Mouse (Mus musculus) kidney, adult 9 months (tissue): ENCODE results near the gene BC030867.

Experiments
- DNase-seq: peaks from one replicate; pipeline ENCODE4 v3.0.0; 2022

BC030867 gene

GRCm38 (mm10) chr11:102294416-102294815 is 45.7 kb downstream of the BC030867 start:
- no peak for DNase-seq

DNA sequence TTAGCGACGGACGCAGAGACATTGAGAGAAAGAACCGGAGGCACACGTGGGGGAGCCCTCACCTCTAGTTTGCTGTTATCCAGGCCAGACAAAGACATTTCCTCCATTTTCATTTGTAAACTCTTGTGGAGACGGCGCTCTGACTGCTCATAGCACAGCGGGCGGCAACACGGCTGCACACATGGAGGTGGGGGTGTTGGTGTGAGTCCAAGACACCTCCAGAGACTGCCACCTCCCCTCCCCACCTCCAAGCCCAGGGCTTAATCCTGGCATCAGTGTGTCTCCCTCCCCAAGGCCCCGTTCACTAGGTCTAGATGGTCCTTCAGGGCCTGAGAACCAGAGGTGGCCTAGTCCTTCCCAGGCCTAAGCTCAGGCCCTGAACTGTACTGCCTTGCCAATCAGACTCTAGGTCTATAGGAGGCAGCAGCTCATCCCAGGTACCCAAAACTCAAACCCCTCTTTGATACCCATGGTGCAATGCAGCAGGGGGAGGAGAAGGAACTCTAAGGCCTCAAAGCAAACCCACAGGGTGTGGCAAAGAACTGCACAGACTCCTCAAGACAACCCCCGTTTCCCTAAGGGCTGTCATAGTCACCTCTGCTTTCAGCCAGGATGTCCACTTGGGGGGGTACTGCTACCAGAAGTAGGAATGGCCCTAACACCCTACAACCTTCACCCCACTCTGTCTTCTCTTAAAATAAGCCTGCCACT is 46.4 kb downstream of the BC030867 start:
- no peak for DNase-seq

GRCm38 (mm10) chr11:102295598-102296471 is 47.2 kb downstream of the BC030867 start:
- DNase-seq, result peak; percentile 51

DNA sequence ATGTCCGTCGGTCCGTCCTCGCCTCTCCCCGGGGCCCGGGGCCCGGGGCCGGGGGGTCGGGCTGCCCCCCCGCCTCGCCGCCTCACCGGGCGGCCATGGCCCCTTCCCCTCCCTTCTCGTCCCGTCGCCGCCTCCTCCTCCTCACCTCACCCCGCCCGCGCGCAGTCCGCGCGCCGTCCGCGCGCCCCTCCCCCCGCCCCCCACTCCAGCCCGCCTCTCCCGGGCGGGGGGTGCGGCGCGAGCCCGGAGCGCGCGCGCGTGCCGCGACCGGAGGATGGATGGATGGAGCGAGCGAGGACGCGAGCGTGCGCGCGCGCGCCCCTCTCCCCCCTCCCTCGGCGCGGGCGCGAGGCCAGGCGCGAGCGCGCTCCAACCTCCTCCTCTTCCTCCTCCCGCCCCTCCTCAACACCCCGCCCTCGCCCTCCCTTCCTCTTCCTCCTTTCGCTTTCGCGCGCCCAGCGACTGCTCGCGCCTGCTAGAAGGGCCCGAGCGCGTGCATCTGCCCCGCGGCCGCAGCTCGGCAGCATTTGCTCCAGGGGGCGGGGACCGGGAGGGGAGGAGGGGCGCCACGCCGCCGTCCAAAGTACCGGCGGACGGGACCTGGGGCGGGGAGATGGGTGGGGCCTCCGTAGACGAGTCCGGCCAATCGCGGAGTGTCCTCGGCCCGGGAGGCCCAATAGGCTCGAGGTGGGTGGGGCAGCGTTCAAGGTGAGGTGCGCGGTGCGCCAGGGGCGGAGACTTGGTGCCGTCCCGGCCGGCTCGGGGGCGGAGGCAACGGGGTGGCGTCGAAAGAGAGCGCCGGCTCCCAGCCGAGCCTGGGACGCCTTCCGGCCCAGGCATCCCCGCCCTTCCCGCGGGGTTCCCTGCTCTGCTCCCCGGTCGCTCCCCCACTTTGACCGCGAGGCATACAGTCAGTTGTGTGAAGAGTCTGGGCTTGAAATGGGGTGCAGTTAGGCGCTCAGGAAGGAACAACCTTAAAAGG is 48.1 kb downstream of the BC030867 start, which contains the start of gene Atxn7l3:
Gene Atxn7l3, minus strand, starts transcription at position 141 of the 982 bp plus-strand sequence.
- peak; percentile 99 for DNase-seq

GRCm38 (mm10) chr11:102297577-102298556 is 49.2 kb downstream of the BC030867 start:
- no peak for DNase-seq

DNA sequence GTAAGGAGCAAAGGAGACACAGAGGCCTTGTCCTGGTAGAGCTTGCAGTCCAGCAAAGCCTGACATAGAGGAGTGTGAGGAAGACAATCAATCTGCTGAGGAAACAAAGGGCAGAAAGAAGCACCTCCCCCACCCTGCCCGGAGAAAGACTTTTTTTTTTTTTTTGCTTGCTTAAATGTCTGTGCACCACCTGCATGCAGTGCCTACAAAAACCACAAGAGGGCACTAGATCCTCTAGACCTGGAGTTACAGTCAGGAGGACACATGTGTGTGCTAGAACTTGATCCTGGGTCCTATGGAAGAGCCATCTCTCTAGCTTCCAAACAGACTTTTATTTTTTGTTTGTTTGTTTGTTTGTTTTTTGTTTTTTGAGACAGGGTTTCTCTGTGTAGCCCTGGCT is 51.2 kb downstream of the BC030867 start:
- peak; percentile 81 for DNase-seq

DNA sequence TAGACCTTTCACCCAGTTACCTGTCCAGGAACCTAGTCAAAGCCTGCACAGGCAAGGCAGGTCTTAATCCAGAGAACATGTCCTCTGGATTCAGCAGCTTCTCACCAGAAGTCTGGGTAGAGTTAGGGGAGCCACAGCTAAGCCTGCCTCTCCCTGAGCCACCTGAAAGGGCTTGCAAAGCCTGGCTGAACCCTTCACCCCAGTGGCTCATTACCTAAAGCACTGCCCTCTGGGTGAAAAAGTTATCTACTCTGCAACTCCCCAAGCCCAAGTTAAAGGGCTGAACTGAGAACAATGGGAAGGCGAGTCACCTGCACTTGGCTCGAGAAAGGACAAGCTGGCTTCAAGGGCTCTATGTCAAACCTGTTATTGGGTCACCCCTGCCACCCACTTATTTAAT is 55.5 kb downstream of the BC030867 start:
- no peak for DNase-seq

- DNase-seq, result no peak
Observed at GRCm38 (mm10) chr11:102305359-102305758, 56.7 kb downstream of the BC030867 start.

DNA sequence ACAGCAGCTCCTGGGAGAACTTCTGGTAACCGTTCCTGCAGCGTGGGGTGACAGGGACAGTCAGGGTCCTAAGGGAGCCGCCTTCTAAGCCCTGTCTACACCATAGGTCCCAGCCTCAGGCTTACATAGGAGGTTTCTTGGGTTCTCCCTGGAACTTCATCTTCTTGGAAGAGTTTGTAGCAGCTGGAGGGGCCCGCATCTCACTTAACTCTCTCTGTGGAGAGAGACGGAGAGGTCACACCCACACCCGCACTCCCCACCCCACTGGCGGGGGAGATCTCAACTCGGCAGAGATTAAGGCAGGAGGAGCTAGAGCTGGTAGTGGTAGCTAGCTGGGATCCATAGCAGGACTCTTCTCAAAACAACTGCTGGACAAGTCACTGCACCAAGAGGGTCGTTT is 59.4 kb downstream of the BC030867 start:
- DNase-seq, result no peak

- DNase-seq, result peak; percentile 97
Observed at GRCm38 (mm10) chr11:102308979-102309378, 60.3 kb downstream of the BC030867 start.

GRCm38 (mm10) chr11:102309821-102310617 is 61.3 kb downstream of the BC030867 start:
- DNase-seq, result no peak

DNA sequence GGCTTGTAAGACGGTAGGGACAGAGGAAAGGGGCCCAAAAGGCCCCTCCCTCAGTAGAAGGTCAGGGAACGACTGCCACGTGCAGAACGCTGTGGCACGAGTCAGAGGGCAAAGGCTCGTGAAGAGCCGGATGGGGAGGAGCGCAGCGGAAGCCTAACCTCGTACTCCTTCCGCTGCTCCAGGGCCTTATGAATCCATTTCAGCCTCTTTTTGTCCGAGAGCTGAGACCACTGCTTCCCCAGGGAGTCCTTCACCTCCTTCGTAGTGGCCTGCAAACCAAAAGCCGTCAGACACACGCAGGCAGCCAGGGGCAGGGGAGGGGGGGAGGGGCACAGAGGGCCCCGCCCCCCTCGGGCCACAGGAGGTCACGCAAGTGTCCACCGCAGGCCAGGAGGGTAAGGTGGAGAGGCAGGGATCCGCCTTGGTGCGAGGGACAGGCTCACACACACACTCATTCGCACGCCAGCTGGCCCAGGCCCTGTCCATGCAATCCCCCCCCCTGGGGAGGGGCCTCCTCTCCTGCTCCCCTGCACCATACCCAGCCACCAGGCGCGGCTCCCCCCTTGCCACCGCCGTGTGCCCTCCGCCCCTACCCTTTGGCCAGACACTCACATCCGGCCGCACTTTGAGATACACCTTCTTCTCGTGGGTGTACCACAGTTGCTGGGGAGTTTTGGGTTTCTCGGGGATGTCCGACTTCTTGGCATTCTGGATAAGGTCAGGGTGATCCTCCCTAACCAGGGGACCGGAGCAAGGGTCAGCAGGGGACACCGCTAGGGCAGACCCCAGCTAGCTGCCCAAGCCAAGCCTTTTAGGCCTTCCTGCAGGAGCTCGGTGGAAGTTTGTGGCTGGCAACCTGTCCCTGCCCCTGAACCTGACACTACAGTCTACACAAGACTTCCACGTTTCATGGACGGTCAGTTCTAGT is 62.4 kb downstream of the BC030867 start:
- peak; percentile 60 for DNase-seq

DNA sequence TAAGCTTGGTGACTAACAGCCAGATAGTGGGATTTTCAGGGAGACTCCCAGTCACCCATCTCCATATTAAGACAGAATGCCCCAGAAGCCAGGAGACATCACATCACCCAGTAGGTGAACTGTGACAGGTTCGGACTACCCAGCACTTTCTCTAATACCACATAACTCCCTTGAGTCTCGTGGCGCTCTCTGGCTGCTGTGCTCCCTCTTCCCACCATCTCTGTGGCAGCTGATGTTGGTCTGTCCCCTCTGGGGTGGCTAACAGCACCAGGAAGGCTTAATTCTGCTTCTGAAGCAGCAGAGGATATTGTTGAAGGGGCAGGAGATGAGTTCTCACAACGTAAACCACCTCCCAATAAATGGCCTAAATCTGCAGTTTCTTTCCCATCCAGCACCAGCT is 63.3 kb downstream of the BC030867 start:
- DNase-seq, result no peak

DNA sequence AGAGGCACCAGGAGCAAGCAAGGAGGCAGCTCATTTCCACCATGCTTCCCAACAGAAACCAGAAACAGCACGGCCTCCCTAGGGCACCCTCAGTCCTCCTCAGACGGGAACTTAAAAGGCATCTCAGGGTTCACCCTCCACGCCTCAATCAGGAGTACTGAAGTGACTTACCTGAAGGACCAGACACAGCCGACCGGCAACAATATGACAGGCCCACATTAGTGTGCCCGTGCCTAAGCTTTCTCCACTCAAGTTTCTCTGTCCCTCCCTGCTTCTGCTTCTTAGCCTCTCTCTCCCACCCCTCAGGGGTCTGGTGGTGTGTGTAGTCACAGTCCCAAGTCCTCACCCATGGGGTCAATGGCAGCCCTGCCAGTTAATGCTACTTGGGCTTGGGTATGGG is 63.9 kb downstream of the BC030867 start:
- DNase-seq, result no peak

GRCm38 (mm10) chr11:102314321-102314720 is 65.6 kb downstream of the BC030867 start:
- DNase-seq, result no peak
